7 mouse cellular contexts compared by ENCODE assay signal in genomic region chr2:29802827-29803201, GRCm38 (mm10). TPM values are rescaled to one million over a fixed set of nuclear protein-coding genes. Genes with fewer than 3 reads are reported as not detected.
DNase-seq lines count a peak whose midpoint lies in the region; ATAC-seq lines count a peak whose summit lies in the region.

No protein-coding gene starts in this region.

- H3K27me3 ChIP-seq in lung, embryonic 15.5 days: no peaks in the 10 kb centered on the region
- no peaks in the 10 kb centered on the region for H3K27me3 ChIP-seq in embryonic facial prominence, embryonic 14.5 days (replicated peaks; ENCODE audit: control insufficient read depth, insufficient read depth, low read length)
- H3K27me3 ChIP-seq in intestine, embryonic 16.5 days (replicated peaks; ENCODE audit: control insufficient read depth, insufficient read depth, low read length): no peaks in the 10 kb centered on the region
- no peaks in the 10 kb centered on the region for H3K27me3 ChIP-seq in neural tube, embryonic 13.5 days

- WGBS in lung, embryonic 15.5 days: under 1% methylated on average over 38 of the region's 39 CpGs
- WGBS in embryonic facial prominence, embryonic 14.5 days: no CpG with 5 or more reads among the region's 39 CpGs
- 0% methylated on average over 39 of the region's 39 CpGs for WGBS in intestine, embryonic 16.5 days
- under 1% methylated on average over 39 of the region's 39 CpGs for WGBS in neural tube, embryonic 13.5 days

- H3K9me3 ChIP-seq in lung, embryonic 15.5 days: no peaks in the 10 kb centered on the region
- H3K9me3 ChIP-seq in embryonic facial prominence, embryonic 14.5 days (ENCODE audit: control insufficient read depth, low read length): no peaks in the 10 kb centered on the region
- no peaks in the 10 kb centered on the region for H3K9me3 ChIP-seq in intestine, embryonic 16.5 days (ENCODE audit: control insufficient read depth, low read length)
- H3K9me3 ChIP-seq in neural tube, embryonic 13.5 days: no peaks in the 10 kb centered on the region

- no peak; the same call in 1 of the 2 replicates for ATAC-seq in lung, embryonic 15.5 days (ENCODE audit: borderline replicate concordance, extremely low read depth, low FRiP score, low TSS enrichment)
- peak; percentile 76 for ATAC-seq in embryonic facial prominence, embryonic 14.5 days (ENCODE audit: low read depth)
- no peak; the same call in 1 of the 2 replicates for ATAC-seq in intestine, embryonic 16.5 days
- no peak; the same call in 1 of the 2 replicates for ATAC-seq in neural tube, embryonic 13.5 days (ENCODE audit: low read depth)

- H3K36me3 ChIP-seq in lung, embryonic 15.5 days: peaks cover 23% of the 10 kb centered on the region
- peaks cover 29% of the 10 kb centered on the region for H3K36me3 ChIP-seq in embryonic facial prominence, embryonic 14.5 days (ENCODE audit: control insufficient read depth, insufficient read depth, low read length)
- peaks cover 11% of the 10 kb centered on the region for H3K36me3 ChIP-seq in intestine, embryonic 16.5 days (ENCODE audit: control insufficient read depth, insufficient read depth, low read length)
- H3K36me3 ChIP-seq in neural tube, embryonic 13.5 days: peaks cover 39% of the 10 kb centered on the region

- H3K4me2 ChIP-seq in lung, embryonic 15.5 days: peak overlapping the region; percentile 78
- H3K4me2 ChIP-seq in embryonic facial prominence, embryonic 14.5 days (ENCODE audit: low read depth, low read length): peak overlapping the region; percentile 87
- peak overlapping the region; percentile 85 for H3K4me2 ChIP-seq in intestine, embryonic 16.5 days (ENCODE audit: low read depth, low read length)
- peak overlapping the region; percentile 89 for H3K4me2 ChIP-seq in neural tube, embryonic 13.5 days

- peak overlapping the region; percentile 73 for H3K9ac ChIP-seq in lung, embryonic 15.5 days
- peak overlapping the region; percentile 84 for H3K9ac ChIP-seq in embryonic facial prominence, embryonic 14.5 days (ENCODE audit: low read depth, low read length)
- peak overlapping the region; percentile 91 for H3K9ac ChIP-seq in intestine, embryonic 16.5 days (ENCODE audit: low read depth, low read length)
- peak overlapping the region; percentile 97 for H3K9ac ChIP-seq in neural tube, embryonic 13.5 days

- H3K4me3 ChIP-seq in lung, embryonic 15.5 days: peak overlapping the region; percentile 80
- peak overlapping the region; percentile 77 for H3K4me3 ChIP-seq in embryonic facial prominence, embryonic 14.5 days (ENCODE audit: low read depth, low read length)
- H3K4me3 ChIP-seq in intestine, embryonic 16.5 days (ENCODE audit: low read length): peak overlapping the region; percentile 89
- H3K4me3 ChIP-seq in neural tube, embryonic 13.5 days: peak overlapping the region; percentile 95

- peak overlapping the region; percentile 41 for H3K27ac ChIP-seq in lung, embryonic 15.5 days
- peak overlapping the region; percentile 75 for H3K27ac ChIP-seq in embryonic facial prominence, embryonic 14.5 days (replicated peaks; ENCODE audit: low read depth, low read length)
- peak overlapping the region; percentile 82 for H3K27ac ChIP-seq in intestine, embryonic 16.5 days (ENCODE audit: low read length)
- H3K27ac ChIP-seq in neural tube, embryonic 13.5 days (replicated peaks): peak overlapping the region; percentile 95

- H3K4me1 ChIP-seq in lung, embryonic 15.5 days: peaks cover 9% of the 10 kb centered on the region
- H3K4me1 ChIP-seq in embryonic facial prominence, embryonic 14.5 days (ENCODE audit: control insufficient read depth, insufficient read depth, low read length): peaks cover 7% of the 10 kb centered on the region
- peaks cover 12% of the 10 kb centered on the region for H3K4me1 ChIP-seq in intestine, embryonic 16.5 days (ENCODE audit: control insufficient read depth, insufficient read depth, low read length)
- peaks cover 18% of the 10 kb centered on the region for H3K4me1 ChIP-seq in neural tube, embryonic 13.5 days (replicated peaks)

- no peak for DNase-seq in lung, postnatal 4 days
- DNase-seq in embryonic facial prominence, embryonic 14.5 days (ENCODE audit: low spot score): no peak
- no peak for DNase-seq in cerebellum, adult 9-11 months
- DNase-seq in kidney, adult 9 months: no peak

RNA-seq across cellular contexts. Expression of gene Slc27a4, which starts 0.4 kb away (rescaled TPM):
- 14.9 and 15.4 TPM in 2 replicates for polyA plus RNA-seq in lung, embryonic 15.5 days (2015; fragmentation: Nextera tagmentation; extraction: Ambion mirVana)
- 15.0 and 15.7 TPM in 2 replicates for polyA plus RNA-seq in embryonic facial prominence, embryonic 14.5 days (2014; fragmentation: Nextera tagmentation; extraction: Ambion mirVana)
- 43.0 and 57.6 TPM in 2 replicates for polyA plus RNA-seq in intestine, embryonic 16.5 days (2015; fragmentation: Nextera tagmentation; extraction: Ambion mirVana)
- 34.6 and 35.5 TPM in 2 replicates for polyA plus RNA-seq in neural tube, embryonic 13.5 days (2015; fragmentation: Nextera tagmentation; extraction: Ambion mirVana)

RNA-seq across cellular contexts. Expression of gene Trub2, which starts 14.5 kb away (rescaled TPM):
- 38.0 and 38.4 TPM in 2 replicates for polyA plus RNA-seq in lung, embryonic 15.5 days (2015; fragmentation: Nextera tagmentation; extraction: Ambion mirVana)
- 20.4 and 24.4 TPM in 2 replicates for polyA plus RNA-seq in embryonic facial prominence, embryonic 14.5 days (2014; fragmentation: Nextera tagmentation; extraction: Ambion mirVana)
- polyA plus RNA-seq in intestine, embryonic 16.5 days (2015; fragmentation: Nextera tagmentation; extraction: Ambion mirVana): 37.5 and 38.0 TPM in 2 replicates
- polyA plus RNA-seq in neural tube, embryonic 13.5 days (2015; fragmentation: Nextera tagmentation; extraction: Ambion mirVana): 32.0 and 37.7 TPM in 2 replicates

RNA-seq across cellular contexts. Expression of gene Coq4, which starts 15.5 kb away (rescaled TPM):
- polyA plus RNA-seq in lung, embryonic 15.5 days (2015; fragmentation: Nextera tagmentation; extraction: Ambion mirVana): 28.3 and 30.3 TPM in 2 replicates
- 26.3 and 29.4 TPM in 2 replicates for polyA plus RNA-seq in embryonic facial prominence, embryonic 14.5 days (2014; fragmentation: Nextera tagmentation; extraction: Ambion mirVana)
- polyA plus RNA-seq in intestine, embryonic 16.5 days (2015; fragmentation: Nextera tagmentation; extraction: Ambion mirVana): 60.0 and 64.5 TPM in 2 replicates
- polyA plus RNA-seq in neural tube, embryonic 13.5 days (2015; fragmentation: Nextera tagmentation; extraction: Ambion mirVana): 30.0 and 34.3 TPM in 2 replicates

RNA-seq across cellular contexts. Expression of gene Urm1, which starts 17.1 kb away (rescaled TPM):
- polyA plus RNA-seq in lung, embryonic 15.5 days (2015; fragmentation: Nextera tagmentation; extraction: Ambion mirVana): 22.0 and 27.2 TPM in 2 replicates
- polyA plus RNA-seq in embryonic facial prominence, embryonic 14.5 days (2014; fragmentation: Nextera tagmentation; extraction: Ambion mirVana): 20.3 and 21.6 TPM in 2 replicates
- polyA plus RNA-seq in intestine, embryonic 16.5 days (2015; fragmentation: Nextera tagmentation; extraction: Ambion mirVana): 28.8 and 30.7 TPM in 2 replicates
- polyA plus RNA-seq in neural tube, embryonic 13.5 days (2015; fragmentation: Nextera tagmentation; extraction: Ambion mirVana): 19.0 and 22.8 TPM in 2 replicates

RNA-seq across cellular contexts. Expression of gene Gm13547, which starts 43.7 kb away (rescaled TPM):
- 0.28 TPM in 1 of 2 replicates, not detected in the other for polyA plus RNA-seq in lung, embryonic 15.5 days (2015; fragmentation: Nextera tagmentation; extraction: Ambion mirVana)
- 1.0 TPM in 1 of 2 replicates, not detected in the other for polyA plus RNA-seq in embryonic facial prominence, embryonic 14.5 days (2014; fragmentation: Nextera tagmentation; extraction: Ambion mirVana)
- polyA plus RNA-seq in intestine, embryonic 16.5 days (2015; fragmentation: Nextera tagmentation; extraction: Ambion mirVana): 0.66 TPM in 1 of 2 replicates, not detected in the other
- 0.33 TPM in 1 of 2 replicates, not detected in the other for polyA plus RNA-seq in neural tube, embryonic 13.5 days (2015; fragmentation: Nextera tagmentation; extraction: Ambion mirVana)

Comparison
In these comparisons a context has a peak if more than half of its experiments do, and no peak if none do; other contexts are left out.
1. H3K27ac ChIP-seq: peak in every context shown above with its lines; median percentile 95 in neural tube, embryonic 13.5 days; 82 in intestine, embryonic 16.5 days; 75 in embryonic facial prominence, embryonic 14.5 days; 41 in lung, embryonic 15.5 days.